Mouse (Mus musculus): ENCODE results near the gene Gm49355.
A peak's percentile ranks its signal among the peaks of the same experiment; 100 is the strongest.

GRCm38 (mm10) chr14:12341075-12341788, 57.5 kb downstream of the Gm49355 start:
- no peak for TF ChIP-seq POLR2A (IDR thresholded peaks at IDR 0.05; ENCODE audit: insufficient read depth, low read depth, low read length)
- TF ChIP-seq CTCF (IDR thresholded peaks at IDR 0.05): peak; percentile 26
- TF ChIP-seq EP300 (IDR thresholded peaks at IDR 0.05; ENCODE audit: insufficient read depth, low read depth, low read length): no peak

Data from heart, adult 2 months (tissue).